Mouse (Mus musculus): ENCODE results near the gene Yjefn3.

Yjefn3 gene

DNA sequence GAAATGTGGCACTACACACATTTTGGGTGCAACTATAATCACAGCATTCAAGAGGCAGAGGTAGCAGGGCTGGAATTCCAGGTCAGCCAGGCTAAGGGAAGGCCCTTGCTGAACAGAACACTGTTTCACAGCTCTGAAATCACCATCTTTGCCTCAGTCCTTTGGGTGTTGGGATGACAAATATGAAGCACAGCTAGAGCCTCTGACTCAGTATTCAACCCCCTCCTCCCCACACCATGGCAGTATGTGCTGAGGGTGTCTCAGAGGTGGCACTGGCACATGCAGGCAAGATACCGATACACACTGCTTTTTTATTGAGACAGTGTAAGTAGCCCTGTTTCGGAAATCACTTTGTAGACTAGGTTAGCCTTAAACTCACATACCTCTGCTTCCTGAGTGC lies 3.7 kb upstream of the Yjefn3 start:
- DNase-seq = no peak

DNA sequence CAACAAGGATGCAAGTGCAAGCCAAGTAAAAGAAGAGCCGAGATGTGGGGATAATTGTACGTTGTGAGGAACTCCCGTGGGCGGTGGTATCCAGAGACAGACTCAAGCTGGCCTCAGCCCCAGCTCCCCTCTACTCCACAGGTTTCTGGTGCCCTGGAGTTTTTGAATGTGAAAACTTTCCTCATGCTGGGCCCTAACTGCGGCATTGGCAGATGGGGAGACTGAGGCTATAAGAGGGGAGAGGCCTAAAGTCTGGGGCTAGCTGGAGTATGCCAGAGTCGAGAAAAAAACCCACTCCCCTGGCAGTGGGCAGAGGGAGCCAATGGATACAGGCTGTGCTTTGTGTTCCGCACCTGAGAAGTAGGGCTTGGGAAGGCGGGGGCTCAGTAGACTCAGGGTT lies 1.6 kb upstream of the Yjefn3 start:
- no peak for DNase-seq

DNA sequence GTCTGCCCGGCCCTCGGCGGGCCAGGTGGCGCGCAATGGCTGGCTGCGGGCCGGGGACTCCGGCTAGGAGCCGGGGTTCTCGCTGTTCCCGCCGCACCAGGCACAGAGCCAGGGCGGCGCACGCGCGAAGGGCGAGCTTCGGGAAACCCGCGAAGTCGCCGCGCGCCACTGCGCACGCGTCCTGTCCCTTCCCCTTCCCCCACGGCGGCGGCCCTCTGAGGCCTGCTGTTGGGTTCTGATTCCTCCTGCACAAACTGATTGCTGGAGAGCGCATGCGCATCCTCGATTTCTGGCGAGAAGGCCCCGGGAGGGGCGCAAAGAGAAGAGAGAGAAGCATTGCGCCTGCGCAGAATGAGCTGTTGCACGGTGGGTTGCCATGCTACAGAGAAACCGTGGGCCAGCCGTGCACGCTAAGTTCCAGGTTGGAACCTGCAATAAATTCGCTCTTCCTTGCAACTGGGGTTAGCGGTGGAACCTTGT lies 591 bp upstream of the Yjefn3 start:
- peak; percentile 100 for DNase-seq

DNA sequence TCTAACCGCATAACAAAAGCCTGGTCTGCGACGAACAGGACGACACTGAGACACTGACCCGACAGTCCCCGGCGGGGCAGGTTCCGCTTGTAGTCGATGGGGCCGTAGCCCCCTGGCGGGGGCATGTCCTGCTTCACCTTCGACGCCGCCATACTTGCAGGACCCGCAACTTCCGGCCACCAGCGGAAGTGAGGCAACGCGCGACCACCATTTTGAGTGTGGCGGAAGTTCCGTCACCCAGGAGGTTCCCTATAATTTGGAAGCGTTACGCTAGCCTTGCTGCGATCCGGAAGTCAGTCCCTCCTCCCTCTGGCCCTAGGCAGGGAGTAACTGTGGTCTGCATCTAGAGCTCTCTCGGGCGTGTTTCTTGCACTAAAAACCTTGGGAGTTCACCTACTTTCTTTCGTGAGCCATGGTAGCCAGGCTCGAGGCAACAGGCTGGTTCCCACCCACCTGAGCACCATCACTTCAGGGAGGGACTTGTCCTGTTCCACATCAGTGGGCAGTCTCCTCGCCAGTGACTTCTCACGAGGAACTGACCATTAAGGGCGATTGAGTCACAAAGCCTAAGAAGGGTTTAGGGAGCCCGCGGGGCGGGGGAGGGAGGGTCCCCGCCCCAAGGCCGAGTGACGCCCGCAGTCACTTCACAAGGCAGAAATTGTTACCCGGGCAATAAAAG lies 889 bp downstream of the Yjefn3 start:
- DNase-seq = peak; percentile 98

DNA sequence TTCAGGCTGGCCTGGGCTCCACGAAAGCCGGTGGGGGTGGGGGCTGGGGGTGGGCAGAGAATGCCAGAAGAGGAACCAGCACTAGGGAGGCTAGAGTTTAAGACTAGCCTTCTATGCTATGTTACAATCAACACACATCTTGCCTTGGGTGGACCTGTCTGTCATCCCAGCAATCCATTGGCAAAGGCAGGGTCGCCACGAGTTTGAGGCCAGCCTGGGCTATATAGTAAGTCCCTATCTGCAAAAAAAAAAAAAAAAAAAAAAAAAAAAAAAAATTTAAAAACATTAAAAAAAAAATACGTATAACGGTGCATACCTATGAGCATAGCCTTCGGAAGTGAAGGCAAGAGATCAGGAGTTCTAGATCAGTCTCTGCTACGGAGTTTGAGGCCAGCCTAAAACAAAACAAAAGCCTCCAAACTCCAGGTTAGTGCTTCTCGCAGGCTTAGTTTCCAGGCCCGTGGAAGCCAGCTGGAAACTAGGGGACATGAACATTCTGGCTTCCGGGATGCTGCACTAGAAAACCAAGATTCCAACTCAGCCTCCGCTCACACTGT lies 1.5 kb downstream of the Yjefn3 start:
- DNase-seq = no peak

DNA sequence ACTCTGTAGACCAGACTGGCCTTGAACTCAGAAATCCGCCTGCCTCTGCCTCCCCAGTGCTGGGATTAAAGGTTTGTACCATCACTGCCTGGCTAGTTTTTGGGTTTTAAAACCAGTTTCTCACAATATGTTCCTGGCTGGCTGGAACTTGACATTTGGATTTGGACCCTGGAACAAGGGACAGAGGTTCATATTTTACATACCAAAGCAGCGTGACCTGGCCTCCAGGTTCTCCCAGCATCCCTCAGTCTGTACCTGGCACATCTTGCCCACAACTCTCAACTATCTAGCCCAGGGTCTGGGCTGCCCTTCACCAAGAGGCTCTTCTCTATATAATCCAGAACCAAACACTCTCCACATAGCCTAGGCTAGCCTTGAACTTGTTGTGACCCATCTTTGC lies 2.6 kb downstream of the Yjefn3 start:
- no peak for DNase-seq

DNA sequence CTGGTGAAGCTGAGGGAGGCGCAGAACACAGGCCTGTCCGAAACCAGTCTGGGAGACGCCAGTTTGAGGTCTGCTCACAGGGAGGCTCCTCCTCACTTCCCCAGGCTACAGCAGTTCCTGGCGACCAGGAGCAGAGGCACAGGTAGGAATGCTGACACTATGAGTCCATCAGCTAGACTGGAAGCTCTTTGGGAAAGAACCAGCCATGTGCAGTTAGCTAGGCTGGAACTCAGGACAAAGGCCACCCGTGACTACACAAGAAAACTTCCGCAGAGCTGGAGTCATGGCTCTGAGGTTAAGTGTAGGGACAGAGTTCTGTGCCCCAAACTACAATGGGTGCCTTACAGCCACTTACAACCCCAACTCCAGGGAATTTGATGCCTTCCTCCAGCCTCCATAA lies 4.7 kb downstream of the Yjefn3 start:
- DNase-seq = no peak

DNA sequence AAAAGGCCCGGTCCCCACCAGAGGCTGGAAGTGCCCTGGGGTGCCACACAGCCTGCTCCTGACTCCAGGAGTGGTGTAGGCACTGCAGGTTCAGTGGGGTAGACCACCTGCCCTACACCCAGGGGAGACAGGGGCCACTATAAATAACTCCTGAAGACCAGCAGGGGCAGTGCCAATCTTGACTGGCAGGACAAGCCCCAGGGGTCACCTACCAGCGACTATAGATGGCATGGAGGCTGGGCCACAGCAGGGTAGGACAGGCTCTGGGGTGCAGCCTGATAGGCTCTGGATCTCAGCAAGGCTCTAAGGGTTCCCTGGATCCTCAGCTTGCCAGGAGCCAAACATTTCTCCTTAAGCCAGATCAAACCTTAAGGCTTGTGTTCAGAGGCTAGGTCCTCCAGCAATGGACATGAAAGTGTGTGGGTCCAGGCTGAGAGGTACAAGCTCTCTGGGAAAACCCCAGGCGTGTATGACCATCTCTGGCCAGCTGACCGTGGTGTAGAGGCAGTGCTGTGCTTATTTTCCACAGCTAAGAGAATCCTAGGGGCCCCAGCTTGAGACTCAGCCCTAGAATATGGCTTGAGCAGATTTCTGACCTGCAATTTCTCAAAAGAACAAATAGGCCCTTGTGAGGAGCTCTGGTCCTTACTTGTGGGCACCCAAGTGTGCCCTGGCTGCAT lies 6.6 kb downstream of the Yjefn3 start:
- DNase-seq = no peak

DNA sequence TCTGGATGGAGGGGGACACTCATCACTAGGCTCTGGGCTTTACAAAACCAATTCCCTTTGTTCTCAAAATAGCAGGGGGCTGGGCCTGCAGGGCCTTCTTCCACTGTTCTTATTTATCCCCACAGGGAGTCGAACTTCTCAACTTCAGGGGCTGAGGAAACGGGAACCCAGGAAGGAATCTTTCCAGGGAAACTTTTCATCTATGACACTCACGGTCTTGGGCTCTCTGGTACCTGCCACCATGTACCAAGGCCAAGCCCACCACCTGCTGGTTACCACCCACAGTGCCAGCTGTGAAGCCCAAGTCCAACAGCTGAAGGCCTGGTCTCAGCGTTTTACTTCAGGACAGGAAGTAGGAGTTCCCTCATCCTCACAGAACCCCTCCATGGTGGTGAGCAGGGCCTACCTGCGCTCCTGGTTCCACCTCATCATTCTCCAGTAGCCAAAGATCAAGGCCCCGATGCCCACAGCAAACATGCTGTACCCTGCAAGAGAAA lies 7.6 kb downstream of the Yjefn3 start:
- DNase-seq = no peak

DNA sequence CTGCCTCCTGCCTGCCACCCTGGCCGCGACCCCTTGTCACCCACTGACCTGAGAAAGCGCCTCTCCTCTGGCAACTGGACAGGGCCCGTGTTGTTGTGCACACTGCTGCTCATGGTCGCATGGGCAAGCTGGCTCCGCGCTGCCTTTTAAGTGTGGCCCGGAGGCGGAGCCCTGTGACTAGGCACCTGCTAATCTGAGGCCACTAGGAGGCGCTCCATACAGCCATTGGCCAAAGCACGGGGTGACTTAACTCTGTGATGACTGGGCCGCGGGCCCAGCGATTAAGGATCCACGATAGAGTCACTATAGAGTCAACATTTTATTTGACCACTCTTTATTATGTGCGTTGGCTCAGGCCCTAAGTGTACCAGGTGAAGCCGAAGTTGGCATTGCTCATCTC lies 8.6 kb downstream of the Yjefn3 start:
- DNase-seq = peak; percentile 78

DNA sequence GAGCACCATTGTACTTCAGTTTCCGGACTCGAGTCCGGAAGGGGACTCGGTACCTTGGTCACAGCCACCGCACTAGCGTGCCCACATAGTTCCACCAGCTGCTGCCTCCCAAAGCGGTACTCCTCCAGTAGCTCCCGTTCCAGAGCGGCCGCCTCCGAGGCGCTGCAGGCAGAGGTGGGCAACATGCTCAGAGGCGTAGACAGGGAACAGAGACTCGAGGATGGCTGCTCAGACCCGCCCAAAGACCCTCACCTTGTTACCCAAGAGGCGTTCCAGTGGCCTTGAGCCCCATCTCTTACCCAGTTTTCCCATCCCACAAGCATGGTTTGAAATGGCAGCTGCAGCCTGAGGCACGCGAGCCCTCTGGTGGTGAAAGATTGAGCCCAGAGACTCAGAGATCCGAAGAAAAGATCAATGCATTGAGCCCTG lies 11.7 kb downstream of the Yjefn3 start:
- DNase-seq = peak; percentile 65

DNA sequence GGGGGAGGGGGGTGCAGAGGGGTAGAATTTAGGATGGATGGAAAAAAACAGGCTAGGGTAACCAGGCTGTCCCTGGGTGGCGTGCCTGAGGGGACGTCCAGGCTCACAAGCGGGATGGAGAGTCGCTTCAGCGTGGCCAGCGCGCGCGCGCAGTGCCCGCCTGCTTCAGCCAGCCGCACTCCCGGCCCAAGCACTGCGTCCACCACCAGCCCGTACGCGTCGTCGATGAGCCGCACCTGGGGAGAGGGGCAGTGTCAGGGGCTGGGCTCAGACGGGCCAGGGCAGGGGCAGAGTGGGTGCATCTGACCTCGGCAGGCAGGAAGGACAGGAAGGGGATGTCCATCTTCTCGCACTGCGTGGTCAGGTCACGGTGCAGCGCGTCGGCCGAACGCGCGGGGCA lies 13.6 kb downstream of the Yjefn3 start:
- peak; percentile 46 for DNase-seq

DNA sequence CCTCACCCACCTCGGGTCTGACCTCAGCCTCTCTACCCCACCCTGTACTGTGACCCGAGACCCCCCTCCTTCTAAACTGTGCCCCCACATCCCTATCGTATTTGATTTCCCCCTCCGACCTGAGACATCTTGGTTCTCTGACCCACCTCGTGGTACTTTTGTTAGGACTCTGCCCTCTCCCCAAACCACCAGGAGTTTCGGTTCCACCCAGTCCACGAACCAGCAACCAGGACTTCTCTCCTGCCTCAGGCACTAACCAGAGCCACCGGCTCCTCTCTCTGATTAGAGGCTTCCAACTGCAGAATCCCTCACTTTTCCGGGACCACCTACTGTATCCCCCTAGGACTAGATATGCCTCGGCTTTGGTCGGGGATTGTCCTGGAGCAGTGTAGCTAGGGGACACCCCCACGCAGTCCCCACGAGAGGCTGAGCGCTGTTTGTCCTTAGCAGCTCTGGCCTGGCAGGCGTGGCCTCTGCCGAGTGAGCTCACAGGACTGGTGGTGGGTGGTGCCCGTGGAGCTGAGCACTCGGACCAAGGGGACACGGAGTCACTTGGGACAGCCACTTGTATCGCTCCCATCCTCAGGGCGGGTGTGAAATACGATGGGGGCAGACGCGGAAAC lies 14.2 kb downstream of the Yjefn3 start:
- DNase-seq = no peak

DNA sequence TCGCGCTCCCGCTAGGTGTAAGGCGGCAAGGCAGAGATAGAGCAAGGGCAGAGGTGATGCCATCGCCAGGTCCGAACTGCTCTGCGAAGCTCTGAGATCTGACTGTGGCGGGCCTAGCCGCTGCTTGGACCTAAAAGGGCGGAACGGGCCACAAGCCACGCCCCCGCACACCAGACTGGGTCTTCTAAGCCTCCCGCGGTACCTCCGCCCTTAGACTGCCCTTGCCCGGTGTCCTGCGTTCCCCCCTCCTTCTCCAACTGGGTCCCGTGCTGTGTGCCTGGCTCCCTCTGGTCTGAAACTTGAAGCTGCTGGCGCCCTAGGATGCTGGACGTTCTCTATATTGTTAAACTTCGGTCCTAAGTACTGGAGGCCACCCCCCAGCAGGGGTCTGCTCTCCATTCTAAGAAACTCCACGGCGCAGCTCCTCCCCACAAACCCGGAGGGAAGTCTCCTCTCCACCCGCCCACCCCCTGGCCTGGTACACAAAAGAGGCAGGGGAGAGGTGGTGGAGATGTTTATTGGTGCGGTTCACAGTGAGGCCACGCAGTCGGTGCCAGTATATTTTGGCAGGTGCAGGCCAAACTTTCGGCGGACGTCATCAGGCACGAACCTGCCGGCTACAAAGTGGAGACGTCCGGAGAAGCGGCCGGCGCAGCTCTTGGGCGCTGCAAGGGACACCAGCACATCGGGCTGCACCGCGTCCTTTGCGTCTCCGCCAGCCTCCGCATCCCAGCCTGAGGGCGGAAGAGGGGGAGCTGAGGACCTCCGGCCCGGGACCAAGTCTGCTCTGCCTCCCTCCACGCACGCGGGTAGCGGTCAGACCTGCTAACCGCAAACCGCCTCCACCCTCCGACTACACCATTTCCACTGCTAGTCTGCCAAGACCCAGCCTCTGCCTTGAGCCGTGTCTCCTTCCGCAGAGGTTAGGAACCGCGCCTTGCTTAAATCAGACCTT lies 14.9 kb downstream of the Yjefn3 start, which contains the start of gene Cilp2:
Cilp2 (minus strand) TSS at position 399 of the 955 bp plus-strand sequence.
- peak; percentile 48 for DNase-seq

DNA sequence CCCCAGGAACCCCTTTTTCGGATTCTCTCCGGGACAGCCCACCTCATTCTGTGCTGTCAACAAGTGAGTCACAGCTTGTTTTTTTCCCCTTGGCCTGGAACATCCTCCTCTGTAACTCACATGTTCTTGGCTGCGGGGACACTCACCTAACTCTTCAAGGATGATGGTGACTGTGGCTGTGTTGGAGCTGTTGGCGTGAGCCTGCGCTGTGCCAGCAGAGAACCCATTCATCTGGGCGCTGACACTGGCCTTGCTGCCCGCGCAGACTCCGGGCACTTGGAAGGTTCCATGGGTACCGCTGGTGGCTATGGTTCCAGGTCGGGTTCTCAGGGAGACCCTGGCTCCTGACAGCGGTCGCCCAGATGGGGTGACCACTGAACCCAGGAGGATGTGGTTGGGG lies 18.4 kb downstream of the Yjefn3 start:
- no peak for DNase-seq

DNA sequence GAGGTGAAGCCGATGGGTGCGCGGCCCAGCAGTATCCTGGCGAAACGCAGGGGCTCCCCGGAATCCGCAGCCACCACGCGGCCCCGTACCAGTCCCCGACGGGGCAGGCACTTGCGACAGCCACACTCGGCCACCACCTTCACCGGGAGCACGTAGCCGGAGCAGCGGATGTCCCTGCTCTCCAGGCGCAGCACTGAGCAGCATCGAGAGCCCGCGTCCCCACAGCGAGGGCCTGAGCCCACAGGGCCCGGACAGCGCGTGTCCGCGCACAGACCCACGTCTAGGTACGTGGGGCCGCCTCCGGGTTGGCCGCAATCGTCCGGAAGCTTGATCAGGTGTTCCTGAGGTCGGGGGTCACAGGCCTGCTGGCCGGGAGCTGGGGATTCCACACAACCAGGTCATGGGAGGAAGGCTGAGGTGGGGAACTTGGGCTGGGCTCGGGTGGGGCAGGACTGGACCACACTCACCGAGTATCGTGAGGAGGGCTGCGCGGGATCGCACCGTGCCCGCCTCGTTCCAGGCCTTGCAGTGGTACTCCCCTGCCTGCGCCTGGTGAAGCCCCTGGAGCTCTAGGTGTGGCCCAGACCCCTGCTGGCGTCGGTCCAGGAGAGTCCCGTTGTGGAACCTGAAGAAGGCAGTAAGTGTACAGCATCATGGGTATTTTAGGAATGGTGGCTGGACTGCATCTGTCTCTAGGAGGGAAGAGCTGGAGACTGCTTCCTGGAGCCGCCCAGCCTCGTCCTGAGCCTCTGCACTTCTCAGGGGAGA lies 19.5 kb downstream of the Yjefn3 start:
- no peak for DNase-seq

DNA sequence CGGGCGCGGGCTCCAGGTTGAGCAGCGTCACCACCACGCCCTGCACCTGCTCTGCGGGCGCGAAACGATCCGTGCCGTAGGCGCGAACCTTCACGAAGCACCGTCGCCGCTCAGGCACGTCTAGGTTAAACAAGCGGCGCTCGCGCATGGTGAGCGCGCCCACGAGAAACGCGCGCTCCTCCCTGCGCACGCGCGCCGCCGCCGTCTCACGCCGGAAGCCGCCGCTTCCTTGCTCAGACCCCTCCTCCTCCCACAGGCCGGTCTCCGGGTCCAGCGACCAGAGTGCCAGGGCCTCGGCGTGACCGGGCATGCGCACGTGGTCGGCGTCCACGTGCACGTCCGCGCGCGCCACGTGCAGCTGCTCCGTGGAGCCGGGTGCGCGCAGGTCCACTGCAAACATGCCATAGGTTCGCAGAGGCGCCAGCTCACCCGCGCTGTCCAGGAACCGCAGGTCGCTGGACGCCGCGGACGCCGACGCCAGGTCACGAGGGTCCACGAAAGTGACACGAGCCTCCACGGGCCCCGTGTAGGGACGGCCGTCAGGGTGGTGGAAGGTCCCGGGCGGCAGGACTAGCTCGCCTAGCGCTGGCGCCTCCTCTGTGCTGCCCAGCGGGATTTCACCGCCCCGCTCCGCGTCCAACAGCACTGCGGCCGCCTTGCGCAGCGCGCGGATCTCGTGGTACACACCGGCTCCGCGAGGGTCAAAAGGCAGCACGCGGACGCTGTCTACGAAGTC lies 20.3 kb downstream of the Yjefn3 start:
- DNase-seq = peak; percentile 87

DNA sequence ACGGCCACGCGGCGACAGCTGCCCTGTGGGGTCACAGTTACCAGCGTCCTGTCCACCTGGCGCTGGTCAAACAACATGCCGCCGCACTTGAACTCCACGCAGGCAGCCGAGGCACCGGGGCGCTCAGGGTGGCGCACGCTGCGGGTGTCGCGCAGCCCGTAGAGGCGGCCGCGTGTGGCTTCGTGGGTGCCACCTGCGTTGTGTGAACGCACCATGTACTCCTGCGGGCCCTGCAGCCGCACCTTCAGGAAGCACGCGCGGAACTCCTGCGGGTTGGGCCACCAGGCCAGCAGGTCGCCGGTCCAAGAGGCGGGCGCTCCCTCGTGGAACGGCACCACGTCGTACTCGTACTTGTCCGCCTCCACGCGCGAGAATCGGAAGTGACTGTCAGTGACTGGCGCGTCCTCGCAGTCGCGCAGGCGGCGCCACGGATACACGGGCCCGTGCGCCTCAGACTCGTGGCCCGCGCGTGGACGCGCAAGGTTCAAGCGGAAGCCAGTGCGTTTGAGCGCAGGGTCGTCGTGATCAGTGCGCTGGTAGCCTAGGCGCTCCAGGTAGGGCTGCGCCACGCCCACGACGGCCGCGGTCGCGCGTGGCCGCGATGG lies 21.1 kb downstream of the Yjefn3 start:
- DNase-seq = no peak

DNA sequence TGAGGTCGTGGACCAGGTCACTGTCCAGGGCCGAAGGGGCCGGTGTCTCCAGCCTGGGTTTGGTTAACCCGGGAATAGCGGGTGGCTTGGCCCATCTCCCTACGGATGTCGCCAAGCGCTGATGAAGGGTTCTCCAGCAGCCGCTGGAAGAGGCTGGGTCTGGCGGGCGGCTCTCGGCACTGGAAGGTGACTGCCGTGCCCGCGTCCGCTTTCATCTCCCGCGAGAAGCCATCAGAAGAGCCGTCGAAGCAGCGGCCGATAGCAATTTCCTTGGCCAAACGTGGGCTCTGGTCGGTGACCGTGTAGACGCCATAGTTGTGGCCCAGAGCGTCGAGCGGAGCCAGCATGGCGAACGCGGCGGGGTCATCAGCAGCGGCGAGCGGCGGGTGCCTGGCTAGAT lies 21.7 kb downstream of the Yjefn3 start:
- no peak for DNase-seq

DNA sequence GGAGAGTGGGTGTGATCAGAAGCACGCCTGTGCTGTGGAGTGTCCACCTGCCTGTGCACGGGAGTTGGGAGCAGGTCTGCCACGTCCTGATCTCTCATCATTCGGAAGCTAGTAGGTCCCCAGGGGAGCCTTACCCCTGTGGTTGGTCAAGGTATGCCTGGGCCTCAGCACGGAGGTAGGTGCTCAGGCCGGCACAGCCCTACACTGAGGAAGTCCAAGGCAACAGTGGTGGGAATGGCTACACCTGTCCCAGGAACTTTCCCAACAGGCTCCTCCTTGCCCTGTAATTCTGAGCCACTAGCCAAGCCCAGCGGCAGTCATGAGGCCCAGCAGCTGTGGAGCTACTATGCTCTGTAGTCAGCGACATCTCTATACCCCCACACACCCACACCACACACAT lies 22.8 kb downstream of the Yjefn3 start:
- no peak for DNase-seq
